Mouse (Mus musculus) lung, postnatal 0 days (tissue): ENCODE measurements at regions not wholly inside any gene's neighbourhood (a gene's known extent, or its start where the extent isn't known, plus 50 kb on each side); places are given as distances from the start of the nearest gene placed in this dataset.

ENCODE experiments used
- CTCF ChIP-seq: IDR thresholded peaks from 2 replicates; pipeline ENCODE4 v1.5.1; 2016; ENCODE audit warnings: antibody characterized with exemption, mild to moderate bottlenecking
- EP300 ChIP-seq: IDR thresholded peaks from 2 replicates; pipeline ENCODE4 v1.6.1; 2016; ENCODE audit warnings: antibody characterized with exemption, mild to moderate bottlenecking, control low read depth

DNA sequence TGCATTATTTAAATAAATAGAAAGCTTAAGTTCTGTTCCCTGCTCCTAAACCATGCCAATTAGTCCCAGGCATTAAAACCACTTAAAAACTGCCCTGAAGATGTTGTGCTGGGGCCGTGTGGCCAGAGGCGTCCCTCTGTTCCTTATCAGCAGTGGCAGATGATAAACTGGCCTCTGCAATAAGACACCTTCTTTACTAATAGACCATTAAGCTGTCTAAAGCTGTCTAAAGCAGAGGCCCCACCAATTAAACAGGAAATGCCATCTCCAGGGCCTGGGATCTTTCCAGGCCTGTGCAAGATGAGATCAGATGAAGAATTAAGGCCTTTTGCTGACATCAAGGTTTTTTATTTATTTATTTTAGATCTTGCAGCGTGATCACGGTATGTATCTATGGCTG, 118.6 kb downstream of the Edn3 start:
- TF ChIP-seq CTCF (no peak), EP300 (no peak)
